Mouse (Mus musculus): ENCODE data around the gene Tecpr1.

GRCm38 (mm10) chr5:144214453-144214852, 9.0 kb downstream of the Tecpr1 start:
- TF ChIP-seq EP300 (IDR thresholded peaks at IDR 0.05; ENCODE audit: low read depth) (no peak), CTCF (IDR thresholded peaks at IDR 0.05; ENCODE audit: low read depth) (peak; percentile 90)

All from liver, postnatal 0 days (tissue).